Mouse (Mus musculus): ENCODE data around the gene Ntf3.

DNA sequence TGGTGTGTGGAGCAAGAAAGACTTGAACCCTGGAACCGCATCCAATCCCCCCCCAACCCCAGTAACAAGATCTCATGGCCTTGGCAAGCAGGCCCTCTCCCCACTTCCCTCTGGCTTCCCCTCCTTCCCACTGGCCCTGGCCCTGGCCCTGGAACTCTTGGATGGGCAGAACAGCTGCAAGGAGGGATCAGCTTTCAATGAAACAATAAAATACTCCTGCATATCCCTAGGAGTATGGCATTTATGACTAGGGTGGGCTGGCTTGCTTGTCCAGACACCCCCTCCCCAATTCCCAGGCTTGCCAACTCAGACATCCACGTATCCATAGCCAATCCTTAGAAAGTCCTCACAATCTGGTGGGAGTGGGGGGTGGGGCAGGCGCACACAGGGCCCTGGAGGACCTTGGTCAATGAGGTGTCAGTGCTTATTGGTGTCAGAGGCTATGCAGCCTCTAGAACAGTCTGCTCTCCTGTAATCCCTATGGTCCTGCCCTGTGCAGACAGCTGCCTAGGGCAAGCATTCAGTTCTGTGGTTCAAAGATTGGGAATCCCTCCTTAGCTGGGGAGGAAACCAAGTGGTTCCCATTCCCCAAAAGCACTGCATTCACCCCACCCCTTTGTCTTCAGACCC, 80.3 kb downstream of the Ntf3 start:
- no peak for TF ChIP-seq CTCF (IDR thresholded peaks at IDR 0.05; ENCODE audit: extremely low read depth, insufficient read depth, low read length)
- TF ChIP-seq POLR2A (IDR thresholded peaks at IDR 0.05; ENCODE audit: extremely low read depth, insufficient read depth, low read length): no peak
